Mouse (Mus musculus) spleen, adult 2 months (tissue): ENCODE results near the gene Zfhx3. TPM values are rescaled to one million over a fixed set of nuclear protein-coding genes. Genes with fewer than 3 reads are reported as not detected.
A peak's percentile ranks its signal among the peaks of the same experiment; 100 is the strongest.

ENCODE experiments used
- DNase-seq, 2 experiments: peaks; one replicate each; pipeline versions ENCODE4 v3.0.0 to v3.0.0-alpha.2; 2012 to 2021; ENCODE audit warnings: low spot score in 2 of 2, low read depth in 1 of 2
- H3K27ac ChIP-seq: fragments of 200-500 bp; 2 replicates; pipeline ENCODE4 v1.5.1; 2012; ENCODE audit warnings: low read length, inconsistent platforms; ENCODE audit not compliant: insufficient read depth
- H3K27me3 ChIP-seq: fragments of 200-500 bp; 2 replicates; pipeline ENCODE4 v1.6.1; 2012; ENCODE audit warnings: mild to moderate bottlenecking, moderate library complexity, low read length, inconsistent platforms; ENCODE audit not compliant: control insufficient read depth, insufficient read depth
- H3K36me3 ChIP-seq: fragments of 200-500 bp; 2 replicates; pipeline ENCODE4 v1.6.1; 2012; ENCODE audit warnings: mild to moderate bottlenecking, low read length, inconsistent platforms; ENCODE audit not compliant: control insufficient read depth, insufficient read depth
- H3K4me1 ChIP-seq: fragments of 200-500 bp; 2 replicates; pipeline ENCODE4 v1.6.1; 2011; ENCODE audit warnings: inconsistent platforms; ENCODE audit not compliant: control insufficient read depth, insufficient read depth, insufficient read length
- H3K4me3 ChIP-seq: fragments of 200-500 bp; 2 replicates; pipeline ENCODE4 v1.5.1; 2011; ENCODE audit warnings: mild to moderate bottlenecking, inconsistent platforms; ENCODE audit not compliant: insufficient read depth, insufficient read length; ENCODE audit errors: extremely low read depth
- CTCF ChIP-seq: fragments of 200-500 bp; IDR thresholded peaks from 2 replicates; pipeline ENCODE4 v1.5.1; 2011; ENCODE audit warnings: mild to moderate bottlenecking, inconsistent platforms; ENCODE audit not compliant: insufficient read depth, insufficient read length, insufficient replicate concordance; ENCODE audit errors: extremely low read depth
- POLR2A ChIP-seq: fragments of 200-500 bp; IDR thresholded peaks from 2 replicates; pipeline ENCODE4 v1.6.1; 2011; ENCODE audit warnings: low read depth, low read length, inconsistent platforms
- WGBS: fragments of 180-500 bp; shearing (Covaris S2); methylation state at CpG from one replicate; pipeline ENCODE4 v1.1.7; 2018; 5-methylcytosine and 5-hydroxymethylcytosine counted together
- polyA plus RNA-seq: library from polyadenylated mRNA; depleted of rRNA; stranded (reverse); fragments of >200 nt; gene quantifications from 2 replicates; pipeline ENCODE4 v1.2.3, GENCODE M21; 2012

The Zfhx3 gene
- polyA plus RNA-seq, 1 experiment, result 1.5 TPM

DNA sequence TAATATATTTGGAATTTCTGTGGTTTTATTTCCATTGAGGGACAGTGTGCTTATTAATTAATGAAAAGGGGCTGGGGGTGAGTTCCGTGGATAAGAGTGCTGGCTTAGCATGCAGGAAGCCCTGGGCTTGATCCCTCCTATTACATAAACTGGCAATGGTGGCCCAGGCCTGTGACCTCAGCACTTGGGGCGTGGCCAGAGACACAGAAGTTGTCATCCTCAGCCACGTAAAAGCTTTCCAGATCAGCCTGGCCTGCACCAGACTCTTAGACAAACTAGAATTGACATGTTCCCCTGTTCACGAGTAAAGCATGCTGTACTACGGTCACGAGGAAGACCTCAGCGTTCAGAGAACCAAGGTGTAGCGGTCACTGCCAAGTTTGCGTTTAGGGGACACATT lies 808.4 kb downstream of the Zfhx3 start:
- Histone ChIP-seq H3K36me3 (no peaks in the 10 kb centered on the region), H3K27ac (no peak overlapping the region), H3K4me1 (no peaks in the 10 kb centered on the region; the same call in 1 of the 2 replicates), H3K27me3 (no peaks in the 10 kb centered on the region), H3K4me3 (no peak overlapping the region)
- no peak for DNase-seq
- WGBS, result 93% methylated on average over 9 of the region's 9 CpGs
- TF ChIP-seq POLR2A (no peak), CTCF (no peak)

- Histone ChIP-seq H3K4me3 (no peak overlapping the region), H3K4me1 (no peaks in the 10 kb centered on the region), H3K36me3 (no peaks in the 10 kb centered on the region), H3K27me3 (no peaks in the 10 kb centered on the region), H3K27ac (no peak overlapping the region)
- no peak for DNase-seq
- WGBS, result 89% methylated on average over 6 of the region's 6 CpGs
- TF ChIP-seq CTCF, result no peak
- TF ChIP-seq POLR2A, result no peak
Observed at GRCm38 (mm10) chr8:108754556-108754955, 812.1 kb downstream of the Zfhx3 start.

GRCm38 (mm10) chr8:108755400-108756325 lies 813.2 kb downstream of the Zfhx3 start:
- no peak for DNase-seq
- TF ChIP-seq CTCF, result no peak
- TF ChIP-seq POLR2A, result no peak
- H3K4me1 ChIP-seq, result no peaks in the 10 kb centered on the region
- H3K36me3 ChIP-seq, result no peaks in the 10 kb centered on the region
- no peak overlapping the region for H3K27ac ChIP-seq
- H3K27me3 ChIP-seq, result no peaks in the 10 kb centered on the region
- no peak overlapping the region for H3K4me3 ChIP-seq
- WGBS, result 89% methylated on average over 19 of the region's 19 CpGs

DNA sequence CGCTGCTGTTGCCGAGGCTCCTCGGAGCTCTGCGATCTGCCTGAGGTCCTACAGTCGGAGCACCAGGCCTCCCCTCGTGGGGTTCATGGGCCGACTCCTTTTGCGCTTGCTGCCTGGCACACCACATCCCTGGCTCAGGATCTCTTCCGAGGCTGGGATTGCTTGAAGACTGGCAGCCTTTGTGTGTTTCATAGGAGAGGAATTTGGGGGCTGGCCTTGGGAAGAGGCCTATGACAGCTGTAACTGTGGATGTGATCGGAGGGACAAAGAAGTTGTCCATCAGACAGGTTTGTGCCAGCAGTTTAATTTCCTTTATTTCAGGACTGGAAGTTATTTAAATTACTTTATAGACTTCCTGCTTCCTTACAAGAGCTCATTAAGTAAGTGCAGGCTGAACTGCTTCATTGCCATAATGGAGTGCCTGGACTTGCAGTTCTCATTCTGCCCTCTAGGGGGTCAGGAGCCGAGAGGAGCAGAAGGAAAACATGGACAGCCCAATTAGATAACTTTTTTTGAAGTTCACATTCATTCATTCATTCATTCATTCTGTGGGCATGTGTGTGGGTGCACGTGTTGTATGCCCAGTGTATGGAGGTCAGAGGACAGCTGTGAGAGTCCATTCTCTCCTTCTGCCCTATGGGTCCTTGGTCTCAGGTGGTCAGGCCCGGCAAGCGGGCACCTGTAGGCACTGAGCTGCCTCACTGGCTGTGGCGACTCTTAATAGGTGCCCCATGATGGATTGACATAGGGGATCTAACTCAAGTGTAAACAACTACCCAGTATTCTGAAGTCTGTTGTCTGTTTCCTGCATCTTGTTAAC lies 817.3 kb downstream of the Zfhx3 start:
- TF ChIP-seq POLR2A (no peak), CTCF (peak; percentile 53; the same call in 1 of the 2 replicates)
- Histone ChIP-seq H3K27me3 (no peaks in the 10 kb centered on the region), H3K4me1 (no peaks in the 10 kb centered on the region), H3K27ac (no peak overlapping the region), H3K4me3 (no peak overlapping the region), H3K36me3 (no peaks in the 10 kb centered on the region)
- 83% methylated on average over 15 of the region's 15 CpGs for WGBS
- peak in 1 of 2 experiments; percentile 44 for DNase-seq

DNA sequence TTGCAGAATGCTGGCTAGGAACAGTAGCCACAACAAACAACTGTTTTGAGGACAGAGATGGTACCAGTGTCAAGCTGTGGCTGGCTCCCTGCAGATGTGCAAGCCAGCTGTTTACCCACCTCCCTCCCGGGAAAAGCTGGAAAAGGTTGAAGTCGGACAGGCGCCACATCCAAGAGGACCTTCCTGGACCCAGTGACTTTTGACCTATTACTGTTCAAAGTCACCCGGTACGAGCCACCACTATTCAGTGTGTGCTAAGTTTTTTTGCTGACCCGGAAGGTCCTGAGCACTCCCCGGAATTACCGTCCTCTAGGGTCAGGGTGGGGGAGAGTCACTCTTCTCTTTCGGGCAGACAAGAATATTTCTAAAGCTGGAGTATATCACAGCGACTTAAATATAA lies 818.3 kb downstream of the Zfhx3 start:
- DNase-seq, result no peak
- TF ChIP-seq CTCF, result no peak
- TF ChIP-seq POLR2A, result no peak
- 91% methylated on average over 10 of the region's 10 CpGs for WGBS

GRCm38 (mm10) chr8:108762567-108762966 lies 820.1 kb downstream of the Zfhx3 start:
- DNase-seq, result no peak
- Histone ChIP-seq H3K27ac (no peak overlapping the region), H3K4me1 (no peaks in the 10 kb centered on the region), H3K27me3 (no peaks in the 10 kb centered on the region), H3K4me3 (no peak overlapping the region), H3K36me3 (no peaks in the 10 kb centered on the region)
- 85% methylated on average over 7 of the region's 7 CpGs for WGBS
- TF ChIP-seq CTCF, result no peak
- no peak for TF ChIP-seq POLR2A

More for the DNA sequence above, 818.3 kb downstream of the Zfhx3 start:
- H3K27me3 ChIP-seq, result no peaks in the 10 kb centered on the region
- H3K4me3 ChIP-seq, result no peak overlapping the region
- no peaks in the 10 kb centered on the region for H3K4me1 ChIP-seq
- H3K36me3 ChIP-seq, result no peaks in the 10 kb centered on the region
- H3K27ac ChIP-seq, result no peak overlapping the region
